Mouse (Mus musculus) heart, embryonic 13.5 days (tissue): Measurements from ENCODE around the gene Mageb1. TPM values are rescaled to one million over a fixed set of nuclear protein-coding genes. Genes with fewer than 3 reads are reported as not detected.
"Not testable (repeated sequence)": the region's sequence is repeated elsewhere in the genome, so short reads cannot be mapped to it uniquely, and the experiment has no call there.

Experiments used
- ATAC-seq: fragments of 200-750 bp; cut with Nextera tagmentation; 2 replicates; pipeline ENCODE4 v1.8.0; 2017; ENCODE audit warnings: moderate TSS enrichment; ENCODE audit not compliant: insufficient number of reproducible peaks, low FRiP score, low TSS enrichment; ENCODE audit errors: extremely low read depth
- H3K27ac ChIP-seq: fragments of 300-500 bp; sonication (generic); replicated peaks from 2 replicates; pipeline ENCODE4 v1.5.1; 2015; ENCODE audit warnings: moderate library complexity, mild to moderate bottlenecking, inconsistent platforms
- H3K27me3 ChIP-seq: fragments of 300-500 bp; sonication (generic); replicated peaks from 2 replicates; pipeline ENCODE4 v1.6.1; 2015; ENCODE audit warnings: mild to moderate bottlenecking, inconsistent platforms
- H3K36me3 ChIP-seq: fragments of 300-500 bp; sonication (generic); 2 replicates; pipeline ENCODE4 v1.6.1; 2015; ENCODE audit warnings: mild to moderate bottlenecking, inconsistent platforms
- H3K4me1 ChIP-seq: fragments of 300-500 bp; sonication (generic); 2 replicates; pipeline ENCODE4 v1.6.1; 2015; ENCODE audit warnings: inconsistent platforms
- H3K4me2 ChIP-seq: fragments of 300-500 bp; sonication (generic); 2 replicates; pipeline ENCODE4 v1.6.1; 2015; ENCODE audit warnings: inconsistent platforms, mild to moderate bottlenecking, moderate library complexity
- H3K4me3 ChIP-seq: fragments of 300-500 bp; sonication (generic); 2 replicates; pipeline ENCODE4 v1.5.1; 2015; ENCODE audit warnings: moderate library complexity, mild to moderate bottlenecking, inconsistent platforms
- H3K9ac ChIP-seq: fragments of 300-500 bp; sonication (generic); 2 replicates; pipeline ENCODE4 v1.6.1; 2015; ENCODE audit warnings: inconsistent platforms, mild to moderate bottlenecking, moderate library complexity
- H3K9me3 ChIP-seq: fragments of 300-500 bp; sonication (generic); 2 replicates; pipeline ENCODE4 v1.6.1; 2016; ENCODE audit warnings: inconsistent platforms
- WGBS: fragments of 180-500 bp; shearing (Covaris S2); methylation state at CpG from one replicate; pipeline ENCODE4 v1.1.7; 2015; ENCODE audit warnings: mixed read lengths; 5-methylcytosine and 5-hydroxymethylcytosine counted together
- polyA plus RNA-seq: library from polyadenylated mRNA; unstranded; fragments of >200 nt; fragmentation: Nextera tagmentation; extraction: Ambion mirVana; gene quantifications from 2 replicates; pipeline ENCODE4 v1.2.1, GENCODE M21; 2015

Gene Mageb1
- not detected in 2 replicates for polyA plus RNA-seq

- not testable (repeated sequence) for H3K27ac ChIP-seq, H3K9me3 ChIP-seq, ATAC-seq, H3K4me3 ChIP-seq, H3K4me1 ChIP-seq, H3K36me3 ChIP-seq, H3K4me2 ChIP-seq, H3K27me3 ChIP-seq, H3K9ac ChIP-seq
- 8% methylated on average over 1 of the region's 1 CpGs for WGBS
Observed at GRCm38 (mm10) chrX:92016233-92016632, at the start of gene Mageb1. Gene Mageb1 (minus strand): TSS chrX:92016333.

Other genes starting within 250 kb of the Mageb1 start
- not detected in 2 replicates for gene Mageb5, start 233.3 kb downstream of the Mageb1 start, polyA plus RNA-seq